Mouse (Mus musculus) CH12.LX (cell line): ENCODE results near the gene Rapgef2. TPM values are rescaled to one million over a fixed set of nuclear protein-coding genes. Genes with fewer than 3 reads are reported as not detected.

Source experiments
- DNase-seq: peaks from one replicate; pipeline ENCODE4 v3.0.0-alpha.2; 2013; ENCODE audit errors: extremely low read depth
- H3K27ac ChIP-seq: 2 replicates; pipeline ENCODE4 v1.5.1; 2012; ENCODE audit warnings: low read depth, mild to moderate bottlenecking, control low read depth, moderate library complexity; ENCODE audit not compliant: insufficient read depth
- H3K27me3 ChIP-seq: replicated peaks from 2 replicates; pipeline ENCODE3; 2012; ENCODE audit warnings: inconsistent platforms
- H3K36me3 ChIP-seq, 2 experiments: replicated peaks in 1 of 2; 2 replicates each; pipeline versions ENCODE3 to v1.6.1; 2012; ENCODE audit warnings: inconsistent platforms in 1 of 2, low read length in 1 of 2, mild to moderate bottlenecking in 1 of 2, mixed read lengths in 1 of 2, moderate library complexity in 1 of 2; ENCODE audit not compliant: control insufficient read depth in 1 of 2, insufficient read depth in 1 of 2
- H3K4me1 ChIP-seq, 2 experiments: 2 replicates each; pipeline ENCODE4 v1.6.1; 2012; ENCODE audit warnings: inconsistent platforms in 1 of 2, moderate library complexity in 1 of 2; ENCODE audit not compliant: insufficient read depth in 2 of 2, control insufficient read depth in 1 of 2
- H3K4me2 ChIP-seq: 2 replicates; pipeline ENCODE4 v1.6.1; 2012; ENCODE audit warnings: low read depth, mild to moderate bottlenecking, control low read depth; ENCODE audit not compliant: poor library complexity, insufficient read depth, severe bottlenecking
- H3K4me3 ChIP-seq, 3 experiments: fragments of 150-350 bp in 1 of 3; sonication (generic) in 1 of 3; replicated peaks in 1 of 3; 2 replicates each; pipeline versions ENCODE3 to v1.5.1; 2011 to 2012; ENCODE audit warnings: low read depth in 2 of 3, low read length in 2 of 3, mild to moderate bottlenecking in 2 of 3, moderate library complexity in 2 of 3, control low read depth in 1 of 3, improper control_type of control experiment in 1 of 3, inconsistent platforms in 1 of 3, mixed read lengths in 1 of 3; ENCODE audit not compliant: poor library complexity in 1 of 3
- H3K79me2 ChIP-seq: replicated peaks from 2 replicates; pipeline ENCODE4 v1.6.1; 2012; ENCODE audit warnings: mild to moderate bottlenecking, moderate library complexity; ENCODE audit not compliant: control insufficient read depth, poor library complexity, insufficient read depth, severe bottlenecking; ENCODE audit errors: extremely low read depth
- H3K9ac ChIP-seq: 2 replicates; pipeline ENCODE4 v1.6.1; 2012; ENCODE audit warnings: low read depth, mild to moderate bottlenecking, control low read depth, moderate library complexity; ENCODE audit not compliant: insufficient read depth
- H3K9me3 ChIP-seq: replicated peaks from 2 replicates; pipeline ENCODE3; 2012; ENCODE audit warnings: low read length, inconsistent platforms, mixed read lengths
- BHLHE40 ChIP-seq: IDR thresholded peaks from 2 replicates; pipeline ENCODE4 v1.6.1; 2011; ENCODE audit warnings: mild to moderate bottlenecking, low read depth, low read length, improper control_type of control experiment
- CTCF ChIP-seq, 2 experiments: IDR thresholded peaks in 1 of 2; conservative IDR thresholded peaks in 1 of 2; 2 replicates each; pipeline ENCODE4 v1.5.1; 2011 to 2012; ENCODE audit warnings: low read depth in 2 of 2, low read length in 2 of 2, improper control_type of control experiment in 1 of 2, inconsistent platforms in 1 of 2, mild to moderate bottlenecking in 1 of 2, moderate library complexity in 1 of 2
- E2F4 ChIP-seq: IDR thresholded peaks from 2 replicates; pipeline ENCODE4 v1.6.1; 2011; ENCODE audit warnings: low read depth, low read length, improper control_type of control experiment; ENCODE audit not compliant: insufficient replicate concordance
- ELF1 ChIP-seq: IDR thresholded peaks from 2 replicates; pipeline ENCODE4 v1.6.1; 2014; ENCODE audit warnings: low read depth, mild to moderate bottlenecking, inconsistent platforms, low read length, improper control_type of control experiment
- ETS1 ChIP-seq: conservative IDR thresholded peaks from 2 replicates; pipeline ENCODE4 v1.6.1; 2012; ENCODE audit warnings: low read depth, mild to moderate bottlenecking, inconsistent platforms, low read length, improper control_type of control experiment, moderate library complexity
- HCFC1 ChIP-seq: IDR thresholded peaks from 2 replicates; pipeline ENCODE4 v1.6.1; 2012; ENCODE audit warnings: low read depth, mild to moderate bottlenecking, inconsistent platforms, low read length, improper control_type of control experiment
- IRF4 ChIP-seq: IDR thresholded peaks from 2 replicates; pipeline ENCODE4 v1.6.1; 2014; ENCODE audit warnings: low read depth, mild to moderate bottlenecking, inconsistent platforms, low read length, improper control_type of control experiment
- JUN ChIP-seq: IDR thresholded peaks from 2 replicates; pipeline ENCODE4 v1.6.1; 2011; ENCODE audit warnings: low read depth, mild to moderate bottlenecking, low read length, improper control_type of control experiment, moderate library complexity; ENCODE audit not compliant: insufficient read depth
- JUND ChIP-seq: conservative IDR thresholded peaks from 2 replicates; pipeline ENCODE4 v1.6.1; 2011; ENCODE audit warnings: low read depth, low read length, improper control_type of control experiment
- KAT2A ChIP-seq: IDR thresholded peaks from 2 replicates; pipeline ENCODE4 v1.6.1; 2012; ENCODE audit warnings: low read length, improper control_type of control experiment, inconsistent platforms; ENCODE audit not compliant: insufficient replicate concordance
- MAFK ChIP-seq: IDR thresholded peaks from 2 replicates; pipeline ENCODE4 v1.6.1; 2011; ENCODE audit warnings: low read length, improper control_type of control experiment; ENCODE audit not compliant: insufficient replicate concordance
- MYC ChIP-seq: IDR thresholded peaks from 2 replicates; pipeline ENCODE4 v1.6.1; 2011; ENCODE audit warnings: low read depth, mild to moderate bottlenecking, improper control_type of control experiment, low read length
- NELFE ChIP-seq: IDR thresholded peaks from 2 replicates; pipeline ENCODE4 v1.6.1; 2011; ENCODE audit warnings: low read depth, low read length, improper control_type of control experiment
- NRF1 ChIP-seq: IDR thresholded peaks from 2 replicates; pipeline ENCODE4 v1.6.1; 2014; ENCODE audit warnings: low read depth, mild to moderate bottlenecking, inconsistent platforms, low read length, improper control_type of control experiment, moderate library complexity
- PAX5 ChIP-seq: IDR thresholded peaks from 2 replicates; pipeline ENCODE4 v1.6.1; 2012; ENCODE audit warnings: low read length, inconsistent platforms, mixed read lengths
- POLR2A ChIP-seq: IDR thresholded peaks from 2 replicates; pipeline ENCODE4 v1.6.1; 2011; ENCODE audit warnings: low read depth, mild to moderate bottlenecking, improper control_type of control experiment, low read length
- POLR2AphosphoS2 ChIP-seq: IDR thresholded peaks from 2 replicates; pipeline ENCODE4 v1.6.1; 2011; ENCODE audit warnings: low read depth, low read length, improper control_type of control experiment
- RAD21 ChIP-seq: IDR thresholded peaks from 2 replicates; pipeline ENCODE4 v1.6.1; 2011; ENCODE audit warnings: low read depth, mild to moderate bottlenecking, low read length, improper control_type of control experiment, moderate library complexity
- SIN3A ChIP-seq: IDR thresholded peaks from 2 replicates; pipeline ENCODE4 v1.6.1; 2012; ENCODE audit warnings: low read length, improper control_type of control experiment, inconsistent platforms
- SMC3 ChIP-seq: IDR thresholded peaks from 2 replicates; pipeline ENCODE4 v1.6.1; 2011; ENCODE audit warnings: low read depth, low read length, improper control_type of control experiment
- TCF12 ChIP-seq: IDR thresholded peaks from 2 replicates; pipeline ENCODE4 v1.6.1; 2014; ENCODE audit warnings: low read depth, mild to moderate bottlenecking, inconsistent platforms, low read length, improper control_type of control experiment
- UBTF ChIP-seq: IDR thresholded peaks from 2 replicates; pipeline ENCODE4 v1.6.1; 2012; ENCODE audit warnings: low read depth, mild to moderate bottlenecking, inconsistent platforms, low read length, improper control_type of control experiment, moderate library complexity
- USF1 ChIP-seq: IDR thresholded peaks from 2 replicates; pipeline ENCODE4 v1.6.1; 2014; ENCODE audit warnings: low read depth, mild to moderate bottlenecking, inconsistent platforms, low read length, improper control_type of control experiment
- ZKSCAN1 ChIP-seq: IDR thresholded peaks from 2 replicates; pipeline ENCODE4 v1.6.1; 2012; ENCODE audit warnings: low read depth, inconsistent platforms, low read length, improper control_type of control experiment, borderline replicate concordance
- ZMIZ1 ChIP-seq: IDR thresholded peaks from 2 replicates; pipeline ENCODE4 v1.6.1; 2012; ENCODE audit warnings: low read depth, mild to moderate bottlenecking, inconsistent platforms, low read length, improper control_type of control experiment
- ZNF384 ChIP-seq: IDR thresholded peaks from 2 replicates; pipeline ENCODE4 v1.6.1; 2012; ENCODE audit warnings: low read depth, low read length, improper control_type of control experiment, inconsistent platforms
- dilution Hi-C: fragments of 300-500 bp; cut with MboI; formaldehyde crosslinking; loops from 2 replicates; pipeline ENCODE4 v1.14.3; 2020; ENCODE audit warnings: low sequenced_read_pairs; ENCODE audit not compliant: extremely low pct_unique_long_range_greater_than_20kb, extremely low pct_ligation_motif_present
- in situ Hi-C: fragments of 300-500 bp; cut with MboI; formaldehyde crosslinking; loops from 3 replicates; pipeline ENCODE4 v1.14.3; 2019; ENCODE audit warnings: low sequenced_read_pairs, low pct_ligation_motif_present, low pct_unique_long_range_greater_than_20kb, mixed read lengths
- polyA plus RNA-seq: library from polyadenylated mRNA; unstranded; fragments of >175 nt; gene quantifications from 2 replicates; pipeline ENCODE4 v1.2.1, GENCODE M21; 2012; ENCODE audit warnings: low read depth; ENCODE audit not compliant: insufficient read length
- total RNA-seq, 2 experiments: library from RNA; depleted of rRNA; stranded (reverse); fragments of 300-350 nt in 1 of 2; fragments of >200 nt in 1 of 2; gene quantifications; 2 replicates each; pipeline ENCODE4 v1.2.3; 2012 to 2014

Rapgef2 gene
- total and polyA plus RNA-seq, 3 experiments: 0.72 to 3.1 (median 2.6) TPM

- TF ChIP-seq SIN3A: no peak
- TF ChIP-seq UBTF: no peak
- no peak for TF ChIP-seq CTCF (conservative IDR thresholded peaks at IDR 0.05 in 1 of 2, IDR thresholded peaks at IDR 0.05 in 1 of 2; ENCODE audit: low read depth in 2 of 2, low read length in 2 of 2)
- no peak for TF ChIP-seq POLR2A
- no peak for TF ChIP-seq NRF1
- TF ChIP-seq, all 38 proteins: peak for 0
- H3K4me3 ChIP-seq: no peak overlapping the region
- no peaks in the 10 kb centered on the region for H3K9me3 ChIP-seq
- no peak overlapping the region for H3K27ac ChIP-seq
- peaks cover 0 to 34% of the 10 kb centered on the region in 2 experiments; a peak in 2 of 4 replicates for H3K4me1 ChIP-seq
- H3K4me2 ChIP-seq: no peak overlapping the region
- dilution Hi-C loops: no loop called here
- no peaks in the 10 kb centered on the region for H3K36me3 ChIP-seq
- in situ Hi-C loops: no loop called here
- H3K79me2 ChIP-seq: no peaks in the 10 kb centered on the region
- H3K27me3 ChIP-seq: no peaks in the 10 kb centered on the region
- DNase-seq: no peak
- no peak overlapping the region for H3K9ac ChIP-seq
These were observed 10.3 kb downstream of the Rapgef2 start for GRCm38 (mm10) chr3:79275856-79276645.

GRCm38 (mm10) chr3:79273350-79273749, 13.0 kb downstream of the Rapgef2 start:
- dilution Hi-C loops: no loop called here

GRCm38 (mm10) chr3:79272939-79273338, 13.4 kb downstream of the Rapgef2 start:
- Histone ChIP-seq H3K9ac (no peak overlapping the region), H3K9me3 (no peaks in the 10 kb centered on the region), H3K27me3 (no peaks in the 10 kb centered on the region), H3K27ac (no peak overlapping the region), H3K4me1 (peaks cover 0 to 24% of the 10 kb centered on the region in 2 experiments; a peak in 2 of 4 replicates), H3K36me3 (no peaks in the 10 kb centered on the region), H3K4me2 (no peak overlapping the region), H3K4me3 (no peak overlapping the region), H3K79me2 (no peaks in the 10 kb centered on the region)
- TF ChIP-seq ZMIZ1 (no peak), ZNF384 (no peak), UBTF (no peak), CTCF (conservative IDR thresholded peaks at IDR 0.05 in 1 of 2, IDR thresholded peaks at IDR 0.05 in 1 of 2; ENCODE audit: low read depth in 2 of 2, low read length in 2 of 2) (no peak), ELF1 (no peak), IRF4 (no peak), SMC3 (no peak)
- DNase-seq: no peak
- dilution Hi-C loops: no loop called here
- in situ Hi-C loops: no loop called here

More at GRCm38 (mm10) chr3:79273350-79273749, 13.0 kb downstream of the Rapgef2 start:
- TF ChIP-seq NELFE: no peak
- no peak for TF ChIP-seq USF1
- TF ChIP-seq ZKSCAN1: no peak
- no peak for TF ChIP-seq HCFC1
- no peak for TF ChIP-seq UBTF
- no peak for TF ChIP-seq KAT2A
- no peak for TF ChIP-seq RAD21
- TF ChIP-seq MAFK: no peak
- no peak for TF ChIP-seq ETS1
- TF ChIP-seq POLR2AphosphoS2: no peak
- no peak for TF ChIP-seq SMC3
- TF ChIP-seq PAX5: no peak
- TF ChIP-seq E2F4: no peak
- no peak for TF ChIP-seq JUN
- no peak for TF ChIP-seq MYC
- no peak for TF ChIP-seq JUND
- TF ChIP-seq POLR2A: no peak
- no peak for TF ChIP-seq BHLHE40
- TF ChIP-seq TCF12: no peak
- no peak overlapping the region for H3K4me3 ChIP-seq
- H3K27me3 ChIP-seq: no peaks in the 10 kb centered on the region
- H3K36me3 ChIP-seq: no peaks in the 10 kb centered on the region
- no peak for DNase-seq
- H3K27ac ChIP-seq: no peak overlapping the region
- H3K9ac ChIP-seq: no peak overlapping the region
- peaks cover 0 to 28% of the 10 kb centered on the region in 2 experiments; a peak in 2 of 4 replicates for H3K4me1 ChIP-seq
- H3K79me2 ChIP-seq: no peaks in the 10 kb centered on the region
- no peaks in the 10 kb centered on the region for H3K9me3 ChIP-seq
- in situ Hi-C loops: no loop called here
- no peak overlapping the region for H3K4me2 ChIP-seq
